Mouse (Mus musculus): ENCODE measurements at regions not wholly inside any gene's neighbourhood (a gene's known extent, or its start where the extent isn't known, plus 50 kb on each side); places are given as distances from the start of the nearest gene placed in this dataset.
"Not testable (repeated sequence)": the region's sequence is repeated elsewhere in the genome, so short reads cannot be mapped to it uniquely, and the experiment has no call there.

GRCm38 (mm10) chr12:23026976-23027375, 753.1 kb downstream of the Gm10330 start:
- 83% methylated on average over 6 of the region's 6 CpGs for WGBS
- H3K27me3 ChIP-seq (ENCODE audit: insufficient read depth, low read length); H3K36me3 ChIP-seq (ENCODE audit: insufficient read depth, low read length); DNase-seq (ENCODE audit: low spot score); H3K4me3 ChIP-seq (ENCODE audit: low read length); H3K9ac ChIP-seq (replicated peaks; ENCODE audit: low read length); ATAC-seq; H3K9me3 ChIP-seq (ENCODE audit: low read length); H3K27ac ChIP-seq; H3K4me1 ChIP-seq (ENCODE audit: insufficient read depth, low read length); H3K4me2 ChIP-seq (ENCODE audit: low read depth, low read length): not testable (repeated sequence)

GRCm38 (mm10) chr12:23023556-23023955, 756.5 kb downstream of the Gm10330 start:
- H3K4me1 ChIP-seq (ENCODE audit: insufficient read depth, low read length); ATAC-seq; H3K27me3 ChIP-seq (ENCODE audit: insufficient read depth, low read length); DNase-seq (ENCODE audit: low spot score); H3K4me3 ChIP-seq (ENCODE audit: low read length); H3K36me3 ChIP-seq (ENCODE audit: insufficient read depth, low read length); H3K27ac ChIP-seq; H3K9me3 ChIP-seq (ENCODE audit: low read length); H3K9ac ChIP-seq (replicated peaks; ENCODE audit: low read length); H3K4me2 ChIP-seq (ENCODE audit: low read depth, low read length): not testable (repeated sequence)
- 76% methylated on average over 7 of the region's 8 CpGs for WGBS

- peak overlapping the region; percentile 31 for H3K4me3 ChIP-seq (ENCODE audit: low read length)
- DNase-seq (ENCODE audit: low spot score) (peak; percentile 46), ATAC-seq (peak; percentile 38; the same call in 1 of the 2 replicates)
- H3K4me1 ChIP-seq (ENCODE audit: insufficient read depth, low read length); H3K27me3 ChIP-seq (ENCODE audit: insufficient read depth, low read length); H3K9ac ChIP-seq (replicated peaks; ENCODE audit: low read length); H3K36me3 ChIP-seq (ENCODE audit: insufficient read depth, low read length); H3K27ac ChIP-seq; H3K9me3 ChIP-seq (ENCODE audit: low read length): not testable (repeated sequence)
- WGBS = 7% methylated on average over 35 of the region's 37 CpGs
- TF ChIP-seq CTCF (IDR thresholded peaks at IDR 0.05; ENCODE audit: low read depth) = peak; percentile 23; the same call in 1 of the 2 replicates
- H3K4me2 ChIP-seq (ENCODE audit: low read depth, low read length) = peak overlapping the region; percentile 31; the same call in 1 of the 2 replicates
Measured at GRCm38 (mm10) chr12:23010199-23010598, 769.9 kb downstream of the Gm10330 start.

- not testable (repeated sequence) for H3K27me3 ChIP-seq (ENCODE audit: insufficient read depth, low read length); H3K9ac ChIP-seq (replicated peaks; ENCODE audit: low read length); H3K36me3 ChIP-seq (ENCODE audit: insufficient read depth, low read length); H3K27ac ChIP-seq; ATAC-seq; H3K9me3 ChIP-seq (ENCODE audit: low read length); H3K4me1 ChIP-seq (ENCODE audit: insufficient read depth, low read length)
- H3K4me3 ChIP-seq (ENCODE audit: low read length) = peak overlapping the region; percentile 31
- 4% methylated on average over 17 of the region's 48 CpGs for WGBS
- peak overlapping the region; percentile 10; the same call in 1 of the 2 replicates for H3K4me2 ChIP-seq (ENCODE audit: low read depth, low read length)
- DNase-seq (ENCODE audit: low spot score) = peak; percentile 1
Measured at GRCm38 (mm10) chr12:23009662-23010061, 770.4 kb downstream of the Gm10330 start.

All from hindbrain, postnatal 0 days (tissue).